Mouse (Mus musculus): ENCODE measurements around the gene AI854703. TPM values are rescaled to one million over a fixed set of nuclear protein-coding genes. Genes with fewer than 3 reads are reported as not detected.

The AI854703 gene
- polyA plus RNA-seq, 1 experiment, result 1.3 TPM

DNA sequence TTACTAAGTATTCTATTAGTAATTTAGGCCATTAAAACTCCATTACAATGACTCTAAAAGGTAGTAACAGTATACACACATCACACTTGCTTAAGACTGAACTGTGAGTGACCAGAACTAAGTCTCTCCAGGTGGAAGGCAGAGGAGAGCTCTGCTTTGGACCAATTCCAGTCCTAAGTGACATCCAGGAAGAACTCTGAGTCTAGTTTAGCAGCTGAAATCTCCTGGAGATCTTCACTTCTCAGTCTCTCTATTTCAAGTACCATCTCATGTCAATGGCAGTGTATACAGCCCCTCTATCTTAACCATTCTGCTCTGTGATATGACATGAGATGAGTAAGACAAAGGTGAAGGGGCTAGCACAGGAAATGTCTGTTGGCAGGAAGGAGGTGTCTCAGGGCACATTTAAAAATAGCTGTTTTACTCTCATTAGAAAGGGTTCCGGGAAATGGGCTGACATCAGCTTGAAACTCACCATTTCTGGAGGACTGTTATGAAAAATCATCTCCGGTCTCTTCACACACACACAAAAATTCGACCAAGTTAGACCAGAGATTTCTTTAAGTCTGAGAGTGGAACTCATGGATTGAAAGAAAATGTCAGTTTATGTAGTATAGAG, 55.0 kb downstream of the AI854703 start:
- TF ChIP-seq CTCF (IDR thresholded peaks at IDR 0.05; ENCODE audit: insufficient read depth, low read length) (no peak), POLR2A (IDR thresholded peaks at IDR 0.05; ENCODE audit: borderline replicate concordance, extremely low read depth, low read depth, low read length) (no peak)
- no peak for DNase-seq
- H3K4me1 ChIP-seq (ENCODE audit: control insufficient read depth, insufficient read depth, low read length), result peaks cover 2% of the 10 kb centered on the region
- WGBS, result 42% methylated on average over 3 of the region's 3 CpGs
- no peak overlapping the region for H3K4me3 ChIP-seq (replicated peaks; ENCODE audit: extremely low read depth, low read depth, low read length)

DNA sequence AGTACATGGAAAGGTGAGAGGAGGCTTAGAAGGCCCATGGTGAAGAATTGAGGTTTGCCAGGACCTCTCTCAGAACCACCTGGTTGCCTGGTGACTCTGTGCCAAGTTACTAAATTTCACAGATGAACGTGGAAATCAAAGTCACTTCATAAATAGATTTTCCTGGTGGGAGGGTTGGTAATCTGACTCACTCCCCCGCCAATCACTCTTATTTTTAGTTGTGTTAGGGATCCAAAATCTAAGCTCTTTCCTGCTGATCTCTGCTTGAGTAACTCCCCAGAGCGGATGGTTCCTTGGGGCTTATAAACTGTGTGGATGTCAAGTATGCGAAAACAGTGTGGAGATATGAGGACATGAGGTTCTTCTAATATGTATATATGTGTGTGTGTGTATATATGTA, 55.7 kb downstream of the AI854703 start:
- Histone ChIP-seq H3K4me1 (ENCODE audit: control insufficient read depth, insufficient read depth, low read length) (peaks cover 2% of the 10 kb centered on the region), H3K4me3 (replicated peaks; ENCODE audit: extremely low read depth, low read depth, low read length) (no peak overlapping the region)
- DNase-seq, result no peak
- TF ChIP-seq CTCF (IDR thresholded peaks at IDR 0.05; ENCODE audit: insufficient read depth, low read length), result no peak
- TF ChIP-seq POLR2A (IDR thresholded peaks at IDR 0.05; ENCODE audit: borderline replicate concordance, extremely low read depth, low read depth, low read length), result no peak
- 63% methylated on average over 4 of the region's 4 CpGs for WGBS

Other genes with a start within 250 kb of the AI854703 start
- 15.5 and 20.8 TPM in 2 replicates for gene Krba1, start 231.2 kb upstream of the AI854703 start, polyA plus RNA-seq (2012; rRNA removed)
- 42.1 and 51.4 TPM in 2 replicates for gene Zfp467, start 180.9 kb upstream of the AI854703 start, polyA plus RNA-seq (2012; rRNA removed)
- gene Sspo, start 178.5 kb upstream of the AI854703 start, polyA plus RNA-seq (2012; rRNA removed), result 3.2 and 3.4 TPM in 2 replicates
- gene Atp6v0e2, start 89.1 kb upstream of the AI854703 start, polyA plus RNA-seq (2012; rRNA removed), result 29.9 and 35.5 TPM in 2 replicates
- gene Lrrc61, start 72.0 kb upstream of the AI854703 start, polyA plus RNA-seq (2012; rRNA removed), result 16.8 and 19.8 TPM in 2 replicates
- gene Rarres2, start 54.0 kb upstream of the AI854703 start, polyA plus RNA-seq (2012; rRNA removed), result 179 and 229 TPM in 2 replicates
- gene Gm45021, start 37.2 kb upstream of the AI854703 start, polyA plus RNA-seq (2012; rRNA removed), result not detected in 2 replicates
- gene Repin1, start 32.9 kb upstream of the AI854703 start, polyA plus RNA-seq (2012; rRNA removed), result 34.2 and 42.7 TPM in 2 replicates
- gene Gm44965, start 32.8 kb upstream of the AI854703 start, polyA plus RNA-seq (2012; rRNA removed), result not detected in 2 replicates
- gene Zfp775, start 24.7 kb upstream of the AI854703 start, polyA plus RNA-seq (2012; rRNA removed), result 6.7 and 7.2 TPM in 2 replicates
- gene Gimap8, start 20.5 kb downstream of the AI854703 start, polyA plus RNA-seq (2012; rRNA removed), result 11.4 and 15.2 TPM in 2 replicates
- 2.8 and 5.2 TPM in 2 replicates for gene Gimap9, start 49.4 kb downstream of the AI854703 start, polyA plus RNA-seq (2012; rRNA removed)
- 40.8 and 58.9 TPM in 2 replicates for gene Gimap4, start 57.8 kb downstream of the AI854703 start, polyA plus RNA-seq (2012; rRNA removed)
- gene Gimap6, start 81.5 kb downstream of the AI854703 start, polyA plus RNA-seq (2012; rRNA removed), result 23.5 and 40.1 TPM in 2 replicates
- gene Gm28053, start 91.8 kb downstream of the AI854703 start, polyA plus RNA-seq (2012; rRNA removed), result 1.8 TPM in 1 of 2 replicates, not detected in the other
- 0.72 and 1.2 TPM in 2 replicates for gene Gimap7, start 91.9 kb downstream of the AI854703 start, polyA plus RNA-seq (2012; rRNA removed)
- gene Gimap1, start 112.3 kb downstream of the AI854703 start, polyA plus RNA-seq (2012; rRNA removed), result 29.9 and 35.2 TPM in 2 replicates
- 28.6 and 32.8 TPM in 2 replicates for gene Gimap5, start 119.4 kb downstream of the AI854703 start, polyA plus RNA-seq (2012; rRNA removed)
- 12.5 and 15.4 TPM in 2 replicates for gene Gimap3, start 144.1 kb downstream of the AI854703 start, polyA plus RNA-seq (2012; rRNA removed)
- gene Tmem176a, start 214.2 kb downstream of the AI854703 start, polyA plus RNA-seq (2012; rRNA removed), result 254 and 269 TPM in 2 replicates
- gene Tmem176b, start 214.7 kb downstream of the AI854703 start, polyA plus RNA-seq (2012; rRNA removed), result 521 and 609 TPM in 2 replicates
- gene Aoc1, start 246.1 kb downstream of the AI854703 start, polyA plus RNA-seq (2012; rRNA removed), result 4.8 and 8.1 TPM in 2 replicates